Comparison of ENCODE assay signal across 26 mouse cellular contexts in genomic region chr4:77664761-77665160, GRCm38 (mm10).
"Had no signal": no experiment of that assay in that cellular context is flagged by ENCODE, and none has a peak within 500 bp of the region (broad histone marks: within the 10 kb centered on the region; RNA-seq: fewer than 3 reads in every experiment).

No protein-coding gene starts in this region.

- H3K9ac ChIP-seq: heart, embryonic 12.5 days; hindbrain, embryonic 13.5 days; hindbrain, embryonic 15.5 days; intestine, embryonic 15.5 days; limb, embryonic 12.5 days; liver, embryonic 13.5 days; liver, embryonic 15.5 days; liver, postnatal 0 days had no signal

- H3K9me3 ChIP-seq: heart, embryonic 10.5 days; heart, embryonic 12.5 days; hindbrain, embryonic 10.5 days; hindbrain, embryonic 13.5 days; hindbrain, embryonic 15.5 days; intestine, embryonic 15.5 days; limb, embryonic 10.5 days; limb, embryonic 12.5 days; liver, embryonic 13.5 days; liver, embryonic 15.5 days had no signal

- H3K27me3 ChIP-seq: heart, embryonic 12.5 days; hindbrain, embryonic 13.5 days; hindbrain, embryonic 15.5 days; intestine, embryonic 15.5 days; limb, embryonic 12.5 days; liver, embryonic 13.5 days; liver, embryonic 15.5 days had no signal

- H3K4me3 ChIP-seq: heart, embryonic 10.5 days; heart, embryonic 12.5 days; hindbrain, embryonic 10.5 days; hindbrain, embryonic 13.5 days; hindbrain, embryonic 15.5 days; intestine, embryonic 15.5 days; layer of hippocampus, adult 2 months; left cerebral cortex, adult 2 months; limb, embryonic 10.5 days; limb, embryonic 12.5 days; liver, embryonic 13.5 days; liver, embryonic 15.5 days had no signal

- H3K36me3 ChIP-seq: heart, embryonic 10.5 days; heart, embryonic 12.5 days; hindbrain, embryonic 10.5 days; hindbrain, embryonic 13.5 days; hindbrain, embryonic 15.5 days; intestine, embryonic 15.5 days; limb, embryonic 10.5 days; limb, embryonic 12.5 days; liver, embryonic 13.5 days; liver, embryonic 15.5 days had no signal

- DNase-seq: gastrocnemius, postnatal 25 days; heart, adult 18-20 months; heart, postnatal 10 days; heart, postnatal 4 days; kidney, adult 18-20 months; kidney, adult 8-10 months; kidney, postnatal 10 days; kidney, postnatal 25 days; kidney, postnatal 4 days; liver; liver, embryonic 13.5 days; liver, postnatal 0 days had no signal

- H3K27ac ChIP-seq: heart, embryonic 10.5 days; hindbrain, embryonic 10.5 days; hindbrain, embryonic 13.5 days; hindbrain, embryonic 15.5 days; intestine, embryonic 15.5 days; layer of hippocampus, adult 2 months; left cerebral cortex, adult 2 months; limb, embryonic 10.5 days; limb, embryonic 12.5 days; liver, embryonic 13.5 days; liver, embryonic 15.5 days had no signal

- H3K4me2 ChIP-seq: heart, embryonic 12.5 days; hindbrain, embryonic 13.5 days; hindbrain, embryonic 15.5 days; intestine, embryonic 15.5 days; limb, embryonic 12.5 days; liver, embryonic 11.5 days; liver, embryonic 13.5 days; liver, embryonic 15.5 days had no signal

- H3K4me1 ChIP-seq: heart, embryonic 10.5 days; heart, embryonic 12.5 days; hindbrain, embryonic 10.5 days; hindbrain, embryonic 13.5 days; hindbrain, embryonic 15.5 days; intestine, embryonic 15.5 days; limb, embryonic 10.5 days; limb, embryonic 12.5 days; liver, embryonic 13.5 days; liver, embryonic 15.5 days had no signal

- ATAC-seq: inflammation-experienced regulatory T-cells, adult 6 months; intestine, embryonic 15.5 days; intestine, postnatal 0 days; liver, postnatal 0 days had no signal
